Mouse (Mus musculus) testis, adult 2 months (tissue): ENCODE results near the gene Vtn. TPM values are rescaled to one million over a fixed set of nuclear protein-coding genes. Genes with fewer than 3 reads are reported as not detected.

ENCODE experiments used
- H3K27ac ChIP-seq: fragments of 200-500 bp; 2 replicates; pipeline ENCODE4 v1.5.1; 2012; ENCODE audit warnings: low read depth, low read length; ENCODE audit not compliant: control insufficient read depth, insufficient read depth
- H3K27me3 ChIP-seq: fragments of 200-500 bp; 2 replicates; pipeline ENCODE4 v1.6.1; 2012; ENCODE audit warnings: mild to moderate bottlenecking, low read length, moderate library complexity; ENCODE audit not compliant: control insufficient read depth, insufficient read depth
- H3K36me3 ChIP-seq: fragments of 200-500 bp; 2 replicates; pipeline ENCODE4 v1.6.1; 2012; ENCODE audit warnings: mild to moderate bottlenecking, low read length; ENCODE audit not compliant: control insufficient read depth, insufficient read depth
- H3K4me1 ChIP-seq: fragments of 200-500 bp; 2 replicates; pipeline ENCODE4 v1.6.1; 2012; ENCODE audit warnings: low read length; ENCODE audit not compliant: control insufficient read depth, insufficient read depth
- H3K4me3 ChIP-seq: fragments of 200-500 bp; 2 replicates; pipeline ENCODE4 v1.5.1; 2012; ENCODE audit warnings: low read depth, mild to moderate bottlenecking, low read length, moderate library complexity, mixed read lengths; ENCODE audit not compliant: control insufficient read depth
- CTCF ChIP-seq: fragments of 200-500 bp; IDR thresholded peaks from 2 replicates; pipeline ENCODE4 v1.5.1; 2012; ENCODE audit warnings: low read depth, mild to moderate bottlenecking, inconsistent platforms, low read length, moderate library complexity; ENCODE audit not compliant: control insufficient read depth, insufficient read depth, insufficient replicate concordance
- POLR2A ChIP-seq: fragments of 200-500 bp; IDR thresholded peaks from 2 replicates; pipeline ENCODE4 v1.6.1; 2012; ENCODE audit warnings: low read depth, mild to moderate bottlenecking, inconsistent platforms, low read length, moderate library complexity; ENCODE audit not compliant: control insufficient read depth
- polyA plus RNA-seq: library from polyadenylated mRNA; depleted of rRNA; stranded (reverse); fragments of >200 nt; gene quantifications from 2 replicates; pipeline ENCODE4 v1.2.3, GENCODE M21; 2012; rRNA removed

The Vtn gene
- polyA plus RNA-seq, result 0.77 and 0.78 TPM in 2 replicates

- Histone ChIP-seq H3K4me3 (peak within 1 kb of the TSS; percentile 49; the same call in 1 of the 2 replicates), H3K4me1 (peaks cover 10% of the 10 kb centered on the region), H3K36me3 (no peaks in the 10 kb centered on the region), H3K27me3 (no peaks in the 10 kb centered on the region), H3K27ac (no peak within 1 kb of the TSS)
- TF ChIP-seq CTCF (no peak), POLR2A (no peak)
Measured at GRCm38 (mm10) chr11:78499004-78499403, at the start of gene Vtn. TSS of gene Vtn (plus strand) at chr11:78499091.

GRCm38 (mm10) chr11:78450337-78450736, 48.6 kb upstream of the Vtn start:
- TF ChIP-seq CTCF (no peak), POLR2A (no peak)
- H3K27ac ChIP-seq, result no peak overlapping the region
- no peaks in the 10 kb centered on the region for H3K36me3 ChIP-seq
- H3K27me3 ChIP-seq, result no peaks in the 10 kb centered on the region
- H3K4me1 ChIP-seq, result peaks cover 7% of the 10 kb centered on the region
- no peak overlapping the region for H3K4me3 ChIP-seq

GRCm38 (mm10) chr11:78453675-78454074, 45.2 kb upstream of the Vtn start:
- Histone ChIP-seq H3K4me3 (no peak overlapping the region), H3K27ac (no peak overlapping the region), H3K27me3 (no peaks in the 10 kb centered on the region), H3K36me3 (no peaks in the 10 kb centered on the region), H3K4me1 (peaks cover 7% of the 10 kb centered on the region)
- TF ChIP-seq POLR2A (no peak), CTCF (peak; percentile 50; the same call in 1 of the 2 replicates)

- TF ChIP-seq CTCF (no peak), POLR2A (no peak)
- no peaks in the 10 kb centered on the region for H3K27me3 ChIP-seq
- H3K4me3 ChIP-seq, result no peak overlapping the region; the same call in 1 of the 2 replicates
- no peaks in the 10 kb centered on the region for H3K36me3 ChIP-seq
- no peak overlapping the region for H3K27ac ChIP-seq
- peaks cover 11% of the 10 kb centered on the region for H3K4me1 ChIP-seq
Measured at GRCm38 (mm10) chr11:78454276-78454675, 44.6 kb upstream of the Vtn start.

- Histone ChIP-seq H3K4me1 (peaks cover 11% of the 10 kb centered on the region), H3K36me3 (no peaks in the 10 kb centered on the region), H3K4me3 (no peak overlapping the region), H3K27me3 (no peaks in the 10 kb centered on the region), H3K27ac (no peak overlapping the region)
- TF ChIP-seq CTCF (no peak), POLR2A (no peak)
Measured at GRCm38 (mm10) chr11:78455308-78455707, 43.6 kb upstream of the Vtn start.

- TF ChIP-seq POLR2A, result no peak
- no peak for TF ChIP-seq CTCF
- no peaks in the 10 kb centered on the region for H3K27me3 ChIP-seq
Measured at GRCm38 (mm10) chr11:78458740-78459139, 40.2 kb upstream of the Vtn start.

GRCm38 (mm10) chr11:78461894-78462293, 37.0 kb upstream of the Vtn start:
- TF ChIP-seq CTCF (peak; percentile 42; the same call in 1 of the 2 replicates), POLR2A (no peak)
- H3K27ac ChIP-seq, result no peak overlapping the region

More at GRCm38 (mm10) chr11:78458740-78459139, 40.2 kb upstream of the Vtn start:
- Histone ChIP-seq H3K4me1 (peaks cover 11% of the 10 kb centered on the region), H3K4me3 (peak overlapping the region; percentile 13), H3K36me3 (no peaks in the 10 kb centered on the region), H3K27ac (no peak overlapping the region)

More at GRCm38 (mm10) chr11:78461894-78462293, 37.0 kb upstream of the Vtn start:
- Histone ChIP-seq H3K4me1 (peaks cover 18% of the 10 kb centered on the region), H3K4me3 (no peak overlapping the region), H3K36me3 (no peaks in the 10 kb centered on the region), H3K27me3 (no peaks in the 10 kb centered on the region)
